Mouse (Mus musculus): ENCODE measurements at regions not wholly inside any gene's neighbourhood (a gene's known extent, or its start where the extent isn't known, plus 50 kb on each side); places are given as distances from the start of the nearest gene placed in this dataset.

- Histone ChIP-seq H3K4me3 (ENCODE audit: insufficient read depth, poor library complexity, severe bottlenecking) (no peak overlapping the region), H3ac (ENCODE audit: control insufficient read depth, insufficient read length, low read depth) (no peak overlapping the region), H3K27me3 (ENCODE audit: control insufficient read depth, insufficient read depth, insufficient read length) (no peaks in the 10 kb centered on the region), H3K36me3 (ENCODE audit: control insufficient read depth, insufficient read depth) (no peaks in the 10 kb centered on the region), H3K79me3 (ENCODE audit: low read depth) (no peaks in the 10 kb centered on the region), H3K79me2 (ENCODE audit: control insufficient read depth, insufficient read depth) (no peaks in the 10 kb centered on the region)
- TF ChIP-seq MYOD1 (IDR thresholded peaks at IDR 0.05; ENCODE audit: control insufficient read depth, insufficient read length, low read depth) (no peak), FOSL1 (IDR thresholded peaks at IDR 0.05; ENCODE audit: insufficient read depth, low read length, poor library complexity, severe bottlenecking) (no peak), CTCF (IDR thresholded peaks at IDR 0.05; ENCODE audit: control insufficient read depth, insufficient read depth, insufficient read length) (peak; percentile 97), MYOG (IDR thresholded peaks at IDR 0.05; ENCODE audit: control insufficient read depth, extremely low read depth, insufficient read length) (no peak), MAX (IDR thresholded peaks at IDR 0.05) (no peak)
These were observed 99.2 kb upstream of the Zfp507 start for GRCm38 (mm10) chr7:35901942-35902381.

GRCm38 (mm10) chr7:35898701-35899445 is 96.1 kb upstream of the Zfp507 start:
- Histone ChIP-seq H3K27me3 (ENCODE audit: control insufficient read depth, insufficient read depth, insufficient read length) (no peaks in the 10 kb centered on the region), H3K4me3 (ENCODE audit: insufficient read depth, poor library complexity, severe bottlenecking) (no peak overlapping the region), H3K79me2 (ENCODE audit: control insufficient read depth, insufficient read depth) (no peaks in the 10 kb centered on the region), H3K79me3 (ENCODE audit: low read depth) (no peaks in the 10 kb centered on the region), H3ac (ENCODE audit: control insufficient read depth, insufficient read length, low read depth) (no peak overlapping the region), H3K36me3 (ENCODE audit: control insufficient read depth, insufficient read depth) (no peaks in the 10 kb centered on the region)
- TF ChIP-seq CTCF (IDR thresholded peaks at IDR 0.05; ENCODE audit: control insufficient read depth, insufficient read depth, insufficient read length) (no peak), MYOD1 (IDR thresholded peaks at IDR 0.05; ENCODE audit: control insufficient read depth, insufficient read length, low read depth) (no peak), CEBPB (IDR thresholded peaks at IDR 0.05; ENCODE audit: low read depth) (no peak), USF1 (IDR thresholded peaks at IDR 0.05; ENCODE audit: low read depth) (peak; percentile 79)

DNA sequence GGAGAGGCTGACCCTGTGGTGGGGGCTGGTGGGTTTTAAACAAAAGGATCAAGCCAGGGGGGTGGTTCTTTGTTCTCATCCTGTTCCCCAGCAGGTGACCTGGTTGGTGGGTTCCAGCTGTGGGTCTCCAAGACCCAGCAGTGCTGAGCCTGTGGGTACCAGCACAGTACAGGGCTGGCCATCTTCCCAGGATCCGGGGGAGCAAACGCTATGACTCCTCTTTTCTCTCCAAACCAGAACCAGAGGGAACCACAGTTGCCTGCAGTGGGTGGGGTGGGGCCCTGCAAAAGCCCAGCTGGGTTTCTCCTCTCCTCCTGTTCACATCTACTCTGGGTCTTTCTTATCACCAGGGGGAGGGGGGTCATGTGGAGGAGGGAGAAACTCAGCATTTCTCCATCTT is 90.5 kb upstream of the Zfp507 start:
- TF ChIP-seq MYOG (IDR thresholded peaks at IDR 0.05; ENCODE audit: control insufficient read depth, extremely low read depth, insufficient read length) (no peak), USF1 (IDR thresholded peaks at IDR 0.05; ENCODE audit: low read depth) (no peak), CEBPB (IDR thresholded peaks at IDR 0.05; ENCODE audit: low read depth) (no peak), MAX (IDR thresholded peaks at IDR 0.05) (no peak)
- H3K27me3 ChIP-seq (ENCODE audit: control insufficient read depth, insufficient read depth, insufficient read length), result no peaks in the 10 kb centered on the region

GRCm38 (mm10) chr7:35886051-35886450 is 83.2 kb upstream of the Zfp507 start:
- no peak for TF ChIP-seq USF1 (IDR thresholded peaks at IDR 0.05; ENCODE audit: low read depth)
- no peak for TF ChIP-seq MYOD1 (IDR thresholded peaks at IDR 0.05; ENCODE audit: control insufficient read depth, insufficient read length, low read depth)
- TF ChIP-seq CTCF (IDR thresholded peaks at IDR 0.05; ENCODE audit: control insufficient read depth, insufficient read depth, insufficient read length), result no peak
- no peak for TF ChIP-seq MYOG (IDR thresholded peaks at IDR 0.05; ENCODE audit: control insufficient read depth, extremely low read depth, insufficient read length)
- TF ChIP-seq MAX (IDR thresholded peaks at IDR 0.05), result no peak
- TF ChIP-seq FOSL1 (IDR thresholded peaks at IDR 0.05; ENCODE audit: insufficient read depth, low read length, poor library complexity, severe bottlenecking), result no peak
- TF ChIP-seq CEBPB (IDR thresholded peaks at IDR 0.05; ENCODE audit: low read depth), result no peak
- Histone ChIP-seq H3K79me2 (ENCODE audit: control insufficient read depth, insufficient read depth) (no peaks in the 10 kb centered on the region), H3K27me3 (ENCODE audit: control insufficient read depth, insufficient read depth, insufficient read length) (no peaks in the 10 kb centered on the region), H3ac (ENCODE audit: control insufficient read depth, insufficient read length, low read depth) (no peak overlapping the region), H3K79me3 (ENCODE audit: low read depth) (no peaks in the 10 kb centered on the region), H3K36me3 (ENCODE audit: control insufficient read depth, insufficient read depth) (no peaks in the 10 kb centered on the region), H3K4me3 (ENCODE audit: insufficient read depth, poor library complexity, severe bottlenecking) (no peak overlapping the region)

More for the DNA sequence above, 90.5 kb upstream of the Zfp507 start:
- H3ac ChIP-seq (ENCODE audit: control insufficient read depth, insufficient read length, low read depth), result no peak overlapping the region
- no peaks in the 10 kb centered on the region for H3K36me3 ChIP-seq (ENCODE audit: control insufficient read depth, insufficient read depth)
- H3K4me3 ChIP-seq (ENCODE audit: insufficient read depth, poor library complexity, severe bottlenecking), result no peak overlapping the region
- H3K79me3 ChIP-seq (ENCODE audit: low read depth), result no peaks in the 10 kb centered on the region
- H3K79me2 ChIP-seq (ENCODE audit: control insufficient read depth, insufficient read depth), result no peaks in the 10 kb centered on the region

DNA sequence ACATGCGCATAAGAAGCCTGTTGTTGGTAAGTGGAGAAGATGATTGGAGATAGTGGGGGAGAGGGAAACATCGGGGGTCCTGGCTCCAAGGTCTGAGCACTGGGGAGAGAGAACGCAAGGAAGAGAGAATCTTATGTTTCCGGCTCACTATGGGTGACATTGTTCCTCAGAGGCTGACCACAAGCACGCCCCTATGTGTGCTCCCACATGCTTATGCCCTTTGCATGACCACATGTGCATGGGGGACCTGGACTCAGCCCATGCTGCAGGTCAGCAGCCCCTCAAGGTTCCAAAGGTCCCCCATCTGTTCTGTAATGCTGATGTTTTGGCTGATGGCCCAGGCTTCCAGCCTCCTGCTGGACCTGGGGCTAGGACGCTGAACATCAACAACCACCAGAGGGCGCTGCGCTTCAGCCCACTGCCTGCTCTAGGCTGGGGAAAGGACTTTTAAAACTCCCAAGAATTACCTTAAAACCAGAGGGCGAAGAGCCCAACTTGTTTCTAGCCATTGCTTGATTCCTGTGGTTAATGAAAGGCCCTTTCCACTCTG is 77.0 kb upstream of the Zfp507 start:
- H3K36me3 ChIP-seq (ENCODE audit: control insufficient read depth, insufficient read depth), result no peaks in the 10 kb centered on the region
- H3K27me3 ChIP-seq (ENCODE audit: control insufficient read depth, insufficient read depth, insufficient read length), result no peaks in the 10 kb centered on the region
- no peak overlapping the region for H3ac ChIP-seq (ENCODE audit: control insufficient read depth, insufficient read length, low read depth)
- no peak overlapping the region for H3K4me3 ChIP-seq (ENCODE audit: insufficient read depth, poor library complexity, severe bottlenecking)
- no peaks in the 10 kb centered on the region for H3K79me3 ChIP-seq (ENCODE audit: low read depth)
- no peaks in the 10 kb centered on the region for H3K79me2 ChIP-seq (ENCODE audit: control insufficient read depth, insufficient read depth)
- TF ChIP-seq USF1 (IDR thresholded peaks at IDR 0.05; ENCODE audit: low read depth), result no peak
- TF ChIP-seq CTCF (IDR thresholded peaks at IDR 0.05; ENCODE audit: control insufficient read depth, insufficient read depth, insufficient read length), result peak; percentile 74
- no peak for TF ChIP-seq MYOD1 (IDR thresholded peaks at IDR 0.05; ENCODE audit: control insufficient read depth, insufficient read length, low read depth)
- no peak for TF ChIP-seq MYOG (IDR thresholded peaks at IDR 0.05; ENCODE audit: control insufficient read depth, extremely low read depth, insufficient read length)

DNA sequence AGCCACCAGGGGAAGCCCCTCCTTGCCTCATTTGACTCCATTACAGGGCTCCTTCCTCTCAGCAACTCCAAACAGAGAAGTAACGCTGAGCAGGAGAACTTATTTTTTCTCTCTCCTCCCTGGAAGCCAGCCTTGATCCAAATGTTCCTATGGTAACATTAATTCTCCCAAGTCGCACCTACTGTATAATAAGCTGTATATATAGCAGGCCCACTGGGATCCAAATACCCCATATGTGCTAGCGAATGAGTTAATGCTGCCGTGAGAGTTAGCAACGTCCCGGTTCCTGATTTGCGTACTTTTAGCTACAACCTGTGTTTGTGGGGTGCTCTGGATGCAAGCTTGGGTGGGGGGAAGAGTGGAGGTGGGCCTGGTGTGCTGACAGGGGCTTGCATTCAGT is 75.4 kb upstream of the Zfp507 start:
- no peaks in the 10 kb centered on the region for H3K79me2 ChIP-seq (ENCODE audit: control insufficient read depth, insufficient read depth)
- no peaks in the 10 kb centered on the region for H3K36me3 ChIP-seq (ENCODE audit: control insufficient read depth, insufficient read depth)
- no peaks in the 10 kb centered on the region for H3K79me3 ChIP-seq (ENCODE audit: low read depth)
- no peak overlapping the region for H3ac ChIP-seq (ENCODE audit: control insufficient read depth, insufficient read length, low read depth)
- no peak for TF ChIP-seq MYOD1 (IDR thresholded peaks at IDR 0.05; ENCODE audit: control insufficient read depth, insufficient read length, low read depth)
- no peak for TF ChIP-seq CTCF (IDR thresholded peaks at IDR 0.05; ENCODE audit: control insufficient read depth, insufficient read depth, insufficient read length)
- TF ChIP-seq USF1 (IDR thresholded peaks at IDR 0.05; ENCODE audit: low read depth), result no peak
- no peak for TF ChIP-seq FOSL1 (IDR thresholded peaks at IDR 0.05; ENCODE audit: insufficient read depth, low read length, poor library complexity, severe bottlenecking)
- TF ChIP-seq CEBPB (IDR thresholded peaks at IDR 0.05; ENCODE audit: low read depth), result no peak
- no peak for TF ChIP-seq MAX (IDR thresholded peaks at IDR 0.05)
- no peak for TF ChIP-seq MYOG (IDR thresholded peaks at IDR 0.05; ENCODE audit: control insufficient read depth, extremely low read depth, insufficient read length)
- H3K27me3 ChIP-seq (ENCODE audit: control insufficient read depth, insufficient read depth, insufficient read length), result no peaks in the 10 kb centered on the region
- H3K4me3 ChIP-seq (ENCODE audit: insufficient read depth, poor library complexity, severe bottlenecking), result no peak overlapping the region
